7 mouse cellular contexts compared by ENCODE assay signal in the genomic region with DNA sequence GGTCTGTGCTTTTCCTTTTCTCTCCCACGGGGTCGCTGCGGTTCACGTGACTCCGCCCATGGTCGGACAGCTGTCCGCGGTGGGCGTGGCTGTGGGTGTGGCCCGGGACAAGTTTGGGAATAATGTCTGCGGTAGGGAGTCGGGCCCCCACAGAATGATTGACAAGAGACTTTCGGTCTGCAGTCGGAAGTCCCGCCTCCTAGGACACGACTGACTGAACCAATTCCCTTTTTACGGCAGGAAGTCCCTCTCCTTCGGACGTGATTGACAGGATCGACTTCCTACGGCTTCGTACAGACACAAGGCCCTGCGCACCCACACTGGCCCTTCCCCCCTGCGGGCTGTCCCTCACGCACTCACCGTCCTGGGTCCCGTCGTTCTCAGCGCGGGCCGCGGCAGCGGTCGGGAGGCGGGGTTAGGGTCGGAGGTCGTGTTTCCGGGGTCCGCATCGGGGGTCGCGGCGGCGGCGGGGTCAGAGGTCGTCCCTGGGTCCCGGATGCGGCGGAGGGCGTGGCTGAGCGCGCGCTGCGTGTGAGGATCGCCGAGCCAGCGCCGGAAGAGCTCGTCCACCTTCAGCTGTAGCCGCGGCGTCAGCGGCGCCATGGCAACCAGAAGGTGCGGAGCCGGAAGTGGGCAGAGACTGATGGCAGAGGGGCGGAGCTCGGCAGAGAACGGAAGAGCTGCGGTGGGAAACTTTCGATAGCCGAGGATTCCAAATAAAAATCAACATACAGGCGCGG. TPM values are rescaled to one million over a fixed set of nuclear protein-coding genes. Genes with fewer than 3 reads are reported as not detected.
DNase-seq lines count a peak whose midpoint lies in the region; ATAC-seq and TF ChIP-seq lines count a peak whose summit lies in the region.

No protein-coding gene starts in this region.

- H3K9me3 ChIP-seq in embryonic facial prominence, embryonic 10.5 days = no peaks in the 10 kb centered on the region
- H3K9me3 ChIP-seq in intestine, postnatal 0 days (ENCODE audit: control insufficient read depth) = no peaks in the 10 kb centered on the region
- no peaks in the 10 kb centered on the region for H3K9me3 ChIP-seq in midbrain, embryonic 12.5 days

- H3K27ac ChIP-seq in embryonic facial prominence, embryonic 10.5 days (replicated peaks) = peak overlapping the region; percentile 92
- H3K27ac ChIP-seq in intestine, postnatal 0 days (ENCODE audit: low read depth, low read length) = peak overlapping the region; percentile 99
- H3K27ac ChIP-seq in midbrain, embryonic 12.5 days (replicated peaks) = peak overlapping the region; percentile 97

- TF ChIP-seq CTCF in intestine, postnatal 0 days (IDR thresholded peaks at IDR 0.05; ENCODE audit: low read depth) = no peak

- no peaks in the 10 kb centered on the region for H3K36me3 ChIP-seq in embryonic facial prominence, embryonic 10.5 days (replicated peaks)
- no peaks in the 10 kb centered on the region for H3K36me3 ChIP-seq in intestine, postnatal 0 days (ENCODE audit: control insufficient read depth, insufficient read depth)
- H3K36me3 ChIP-seq in midbrain, embryonic 12.5 days = no peaks in the 10 kb centered on the region

- peaks cover 7% of the 10 kb centered on the region for H3K4me1 ChIP-seq in embryonic facial prominence, embryonic 10.5 days
- no peaks in the 10 kb centered on the region for H3K4me1 ChIP-seq in intestine, postnatal 0 days (replicated peaks; ENCODE audit: control insufficient read depth, insufficient read depth, low read length)
- H3K4me1 ChIP-seq in midbrain, embryonic 12.5 days = peaks cover 4% of the 10 kb centered on the region; the same call in 1 of the 2 replicates

- peak overlapping the region; percentile 80 for H3K4me2 ChIP-seq in intestine, postnatal 0 days (replicated peaks; ENCODE audit: low read depth)
- peak overlapping the region; percentile 60 for H3K4me2 ChIP-seq in midbrain, embryonic 12.5 days (replicated peaks)

- ATAC-seq in intestine, postnatal 0 days = peak; percentile 70
- peak; percentile 73 for ATAC-seq in midbrain, embryonic 12.5 days (ENCODE audit: low FRiP score, low read depth)

- H3K4me3 ChIP-seq in embryonic facial prominence, embryonic 10.5 days = peak overlapping the region; percentile 73
- peak overlapping the region; percentile 62 for H3K4me3 ChIP-seq in intestine, postnatal 0 days (ENCODE audit: low read depth, low read length)
- H3K4me3 ChIP-seq in midbrain, embryonic 12.5 days = peak overlapping the region; percentile 72

- H3K27me3 ChIP-seq in embryonic facial prominence, embryonic 10.5 days (replicated peaks; ENCODE audit: low read depth, poor library complexity, severe bottlenecking) = no peaks in the 10 kb centered on the region
- H3K27me3 ChIP-seq in intestine, postnatal 0 days (replicated peaks; ENCODE audit: control insufficient read depth, insufficient read depth, low read length) = no peaks in the 10 kb centered on the region
- peaks cover 2% of the 10 kb centered on the region; the same call in 1 of the 2 replicates for H3K27me3 ChIP-seq in midbrain, embryonic 12.5 days

- peak overlapping the region; percentile 75 for H3K9ac ChIP-seq in intestine, postnatal 0 days (ENCODE audit: low read depth, low read length)
- peak overlapping the region; percentile 76 for H3K9ac ChIP-seq in midbrain, embryonic 12.5 days (replicated peaks)

- intact Hi-C loops in left cerebral cortex, postnatal 4 days (cut with DNase I) = no loop called here

- peak; percentile 98 for DNase-seq in adrenal gland, adult 8-10 months
- DNase-seq in embryonic facial prominence, embryonic 10.5 days (ENCODE audit: low spot score) = peak; percentile 96
- peak; percentile 90 for DNase-seq in gonadal fat pad, adult 2 months (ENCODE audit: low read depth)
- DNase-seq in left cerebral cortex, postnatal 4 days = peak; percentile 97
- peak; percentile 84 for DNase-seq in spleen, adult 12 weeks (ENCODE audit: low spot score)

- WGBS in embryonic facial prominence, embryonic 10.5 days = under 1% methylated on average over 74 of the region's 74 CpGs
- WGBS in intestine, postnatal 0 days = under 1% methylated on average over 74 of the region's 74 CpGs
- under 1% methylated on average over 72 of the region's 74 CpGs for WGBS in midbrain, embryonic 12.5 days

RNA-seq across cellular contexts. Expression of a gene that starts 53.0 kb away (rescaled TPM):
- 100 to 1,000 TPM in 3 of 4 experiments, 10 to 100 TPM in 1; 98.3 to 182 (median 140) TPM for total RNA-seq in adrenal gland, adult 8-10 months (2022)
- 118 and 122 TPM in 2 replicates for polyA plus RNA-seq in embryonic facial prominence, embryonic 10.5 days (2016; fragmentation: Nextera tagmentation; extraction: Ambion mirVana)
- 151 and 177 TPM in 2 replicates for polyA plus RNA-seq in gonadal fat pad, adult 2 months (2012; rRNA removed)
- polyA plus RNA-seq in intestine, postnatal 0 days (2015; fragmentation: Nextera tagmentation; extraction: Ambion mirVana) = 93.5 and 105 TPM in 2 replicates
- total RNA-seq in left cerebral cortex, postnatal 4 days (2021) = 100 to 1,000 TPM; 123 to 127 TPM
- polyA plus RNA-seq in midbrain, embryonic 12.5 days (2016; fragmentation: Nextera tagmentation; extraction: Ambion mirVana) = 195 and 201 TPM in 2 replicates

Comparison
In these comparisons a context has a peak if more than half of its experiments do, and no peak if none do; other contexts are left out.
1. Peak in every context shown above with its lines: DNase-seq, ATAC-seq, H3K4me3 ChIP-seq and H3K27ac ChIP-seq.